Mouse (Mus musculus) lung, postnatal 0 days (tissue): ENCODE data around the gene Cdk2ap2. TPM values are rescaled to one million over a fixed set of nuclear protein-coding genes. Genes with fewer than 3 reads are reported as not detected.
"Not testable (repeated sequence)": the region's sequence is repeated elsewhere in the genome, so short reads cannot be mapped to it uniquely, and the experiment has no call there.

Source experiments
- ATAC-seq: fragments of 200-750 bp; cut with Nextera tagmentation; 2 replicates; pipeline ENCODE4 v1.8.0; 2017; ENCODE audit warnings: moderate library complexity
- DNase-seq: peaks from one replicate; pipeline ENCODE4 v3.0.0-alpha.2; 2016; ENCODE audit warnings: low spot score
- H3K27ac ChIP-seq: fragments of 300-500 bp; sonication (generic); 2 replicates; pipeline ENCODE4 v1.5.1; 2014; ENCODE audit warnings: antibody characterized with exemption, mild to moderate bottlenecking, low read length, mixed read lengths
- H3K27me3 ChIP-seq: fragments of 300-500 bp; sonication (generic); replicated peaks from 2 replicates; pipeline ENCODE4 v1.6.1; 2014; ENCODE audit warnings: low read length, mixed read lengths; ENCODE audit not compliant: insufficient read depth
- H3K36me3 ChIP-seq: fragments of 300-500 bp; sonication (generic); 2 replicates; pipeline ENCODE4 v1.6.1; 2014; ENCODE audit warnings: low read length, mixed read lengths; ENCODE audit not compliant: insufficient read depth
- H3K4me1 ChIP-seq: fragments of 300-500 bp; sonication (generic); 2 replicates; pipeline ENCODE4 v1.6.1; 2014; ENCODE audit warnings: antibody characterized with exemption, low read depth, low read length, mixed read lengths; ENCODE audit not compliant: insufficient read depth
- H3K4me2 ChIP-seq: fragments of 300-500 bp; sonication (generic); replicated peaks from 2 replicates; pipeline ENCODE4 v1.6.1; 2014; ENCODE audit warnings: low read depth, mild to moderate bottlenecking, low read length, moderate library complexity, mixed read lengths
- H3K4me3 ChIP-seq: fragments of 300-500 bp; sonication (generic); 2 replicates; pipeline ENCODE4 v1.5.1; 2014; ENCODE audit warnings: low read depth, low read length
- H3K9ac ChIP-seq: fragments of 300-500 bp; sonication (generic); replicated peaks from 2 replicates; pipeline ENCODE4 v1.6.1; 2014; ENCODE audit warnings: low read depth, mild to moderate bottlenecking
- H3K9me3 ChIP-seq: fragments of 300-500 bp; sonication (generic); 2 replicates; pipeline ENCODE4 v1.6.1; 2016; ENCODE audit warnings: low read length, mixed read lengths
- CTCF ChIP-seq: IDR thresholded peaks from 2 replicates; pipeline ENCODE4 v1.5.1; 2016; ENCODE audit warnings: antibody characterized with exemption, mild to moderate bottlenecking
- EP300 ChIP-seq: IDR thresholded peaks from 2 replicates; pipeline ENCODE4 v1.6.1; 2016; ENCODE audit warnings: antibody characterized with exemption, mild to moderate bottlenecking, control low read depth
- WGBS: fragments of 180-500 bp; shearing (Covaris S2); extraction: QIAGEN DNeasy Blood & Tissue Kit; methylation state at CpG from one replicate; pipeline ENCODE4 v1.1.7; 2014; 5-methylcytosine and 5-hydroxymethylcytosine counted together
- polyA plus RNA-seq: library from polyadenylated mRNA; unstranded; fragments of >200 nt; fragmentation: Nextera tagmentation; extraction: Ambion mirVana; gene quantifications from 2 replicates; pipeline ENCODE4 v1.2.1, GENCODE M21; 2015

The Cdk2ap2 gene
- polyA plus RNA-seq, 1 experiment from 2014 or later, result 154 TPM

DNA sequence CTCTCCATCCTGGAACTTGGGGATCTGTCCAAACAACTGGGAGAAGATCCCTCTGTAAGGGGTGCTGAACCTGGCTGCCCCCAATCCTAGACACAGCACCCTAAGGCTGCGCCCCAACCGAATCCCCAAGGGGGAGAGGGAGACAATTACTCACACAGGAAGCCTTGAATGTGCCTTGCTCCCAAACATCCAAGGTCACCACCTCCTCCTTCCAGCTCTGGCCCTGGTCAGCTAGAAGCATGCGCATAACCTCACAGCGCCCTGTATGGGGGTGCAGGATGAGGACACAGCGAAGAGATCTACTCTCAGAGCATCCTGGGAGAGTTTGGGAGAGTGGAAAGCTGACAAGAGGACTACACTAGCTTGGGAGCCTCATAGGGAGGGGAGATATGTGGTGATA is 38.4 kb upstream of the Cdk2ap2 start:
- H3K9me3 ChIP-seq, result no peaks in the 10 kb centered on the region
- no peak overlapping the region for H3K4me2 ChIP-seq
- H3K4me1 ChIP-seq, result no peaks in the 10 kb centered on the region
- TF ChIP-seq CTCF (no peak), EP300 (no peak)
- WGBS, result 88% methylated on average over 5 of the region's 5 CpGs
- H3K9ac ChIP-seq, result no peak overlapping the region
- H3K27me3 ChIP-seq, result no peaks in the 10 kb centered on the region
- no peak for ATAC-seq
- H3K4me3 ChIP-seq, result no peak overlapping the region
- 0 out of 2 replicates have a peak overlapping the region, but pooled peaks have one; percentile 9 for H3K27ac ChIP-seq
- no peak for DNase-seq
- H3K36me3 ChIP-seq, result no peaks in the 10 kb centered on the region

DNA sequence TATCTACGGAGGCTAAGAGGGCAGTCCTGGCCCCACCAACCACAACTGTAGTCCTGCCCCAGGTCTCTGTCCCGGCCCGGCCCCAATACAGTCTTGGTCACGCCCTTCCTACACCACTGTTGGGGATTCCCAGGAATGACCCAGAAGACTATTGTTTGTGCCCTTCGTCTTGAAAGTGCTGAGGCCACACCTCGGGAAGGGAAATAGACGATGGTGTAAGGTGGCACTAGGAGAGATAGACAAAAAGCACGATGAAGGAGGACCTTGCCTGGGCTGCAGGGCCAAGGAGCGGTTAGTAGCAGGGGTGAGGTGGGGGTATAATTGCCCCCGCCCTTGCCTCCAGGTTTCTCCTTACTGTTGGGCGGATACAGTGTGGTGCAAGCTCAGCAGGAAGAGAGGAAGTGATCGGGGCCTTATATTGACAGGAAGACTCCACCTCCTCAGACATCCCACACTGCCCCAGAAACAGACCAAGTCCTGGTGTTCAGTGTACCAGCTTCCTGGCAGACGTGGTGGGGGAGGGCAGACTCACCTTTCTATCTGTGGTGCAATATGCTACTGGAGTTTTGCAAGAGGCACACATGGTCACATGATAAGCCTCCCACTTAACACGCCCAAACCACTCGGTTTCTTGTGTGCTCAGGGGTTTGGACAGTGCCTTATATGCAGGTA is 37.8 kb upstream of the Cdk2ap2 start, which contains the start of gene Gstp3:
Gene Gstp3 (minus strand): TSS at position 501 of the 672 bp plus-strand sequence.
- H3K27me3 ChIP-seq, result no peaks in the 10 kb centered on the region
- no peaks in the 10 kb centered on the region for H3K36me3 ChIP-seq
- no peak within 1 kb of the TSS for H3K4me2 ChIP-seq
- no peak within 1 kb of the TSS for H3K4me3 ChIP-seq
- no peak for TF ChIP-seq CTCF
- peak; percentile 61 for TF ChIP-seq EP300
- WGBS, result 62% methylated on average over 15 of the region's 15 CpGs
- peak; percentile 88 for DNase-seq
- no peaks in the 10 kb centered on the region for H3K4me1 ChIP-seq
- 0 out of 2 replicates have a peak within 1 kb of the TSS, but pooled peaks have one; percentile 9 for H3K27ac ChIP-seq
- H3K9ac ChIP-seq, result no peak within 1 kb of the TSS
- peak; percentile 87 for ATAC-seq
- no peaks in the 10 kb centered on the region for H3K9me3 ChIP-seq

- not testable (repeated sequence) for H3K9me3 ChIP-seq, H3K27ac ChIP-seq, H3K9ac ChIP-seq, H3K4me3 ChIP-seq, H3K27me3 ChIP-seq, H3K4me1 ChIP-seq, H3K4me2 ChIP-seq, ATAC-seq, H3K36me3 ChIP-seq, DNase-seq
- 88% methylated on average over 8 of the region's 8 CpGs for WGBS
Observed at GRCm38 (mm10) chr19:4060044-4060898, 36.7 kb upstream of the Cdk2ap2 start.

- H3K36me3 ChIP-seq, result no peaks in the 10 kb centered on the region
- no peak for TF ChIP-seq CTCF
- no peak for TF ChIP-seq EP300
- 86% methylated on average over 6 of the region's 6 CpGs for WGBS
- no peaks in the 10 kb centered on the region for H3K9me3 ChIP-seq
- H3K4me2 ChIP-seq, result no peak overlapping the region
- DNase-seq (no peak), ATAC-seq (no peak)
- H3K27ac ChIP-seq, result no peak overlapping the region
- no peaks in the 10 kb centered on the region for H3K27me3 ChIP-seq
- no peak overlapping the region for H3K4me3 ChIP-seq
- no peak overlapping the region for H3K9ac ChIP-seq
- H3K4me1 ChIP-seq, result no peaks in the 10 kb centered on the region
Observed at GRCm38 (mm10) chr19:4060899-4061465, 36.0 kb upstream of the Cdk2ap2 start.

GRCm38 (mm10) chr19:4063357-4063756 is 33.6 kb upstream of the Cdk2ap2 start:
- ATAC-seq, H3K4me2 ChIP-seq, H3K36me3 ChIP-seq, H3K27ac ChIP-seq, DNase-seq, H3K4me1 ChIP-seq, H3K27me3 ChIP-seq, H3K9ac ChIP-seq, H3K4me3 ChIP-seq, H3K9me3 ChIP-seq: not testable (repeated sequence)
- 68% methylated on average over 2 of the region's 4 CpGs for WGBS

DNA sequence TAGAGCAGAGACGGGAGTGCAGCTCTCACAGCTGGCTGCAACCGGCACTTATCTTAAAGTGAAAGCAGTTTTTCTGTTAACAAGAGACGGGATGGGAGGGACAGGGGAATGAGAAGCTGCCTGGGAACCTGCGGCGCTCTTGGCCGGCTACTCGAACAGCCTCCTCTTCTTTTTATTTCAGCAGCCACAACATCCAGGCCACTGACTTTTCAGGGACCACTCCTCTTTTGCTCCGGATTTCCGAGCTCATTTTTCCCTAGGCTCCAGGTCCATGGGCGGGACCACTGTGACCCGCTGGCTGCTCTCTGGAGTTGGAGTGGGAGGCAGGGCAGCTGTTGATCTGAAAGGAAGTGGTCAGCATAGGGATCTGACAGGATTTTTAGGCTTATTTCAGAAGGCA is 32.5 kb upstream of the Cdk2ap2 start:
- H3K27me3 ChIP-seq, H3K4me2 ChIP-seq, ATAC-seq, H3K9ac ChIP-seq, H3K9me3 ChIP-seq, DNase-seq, H3K36me3 ChIP-seq, H3K27ac ChIP-seq, H3K4me1 ChIP-seq, H3K4me3 ChIP-seq: not testable (repeated sequence)
- 0% methylated on average over 2 of the region's 11 CpGs for WGBS
